Mouse (Mus musculus) embryonic fibroblast, embryonic 13.5 days (primary cell): ENCODE measurements around the gene Ushbp1. TPM values are rescaled to one million over a fixed set of nuclear protein-coding genes. Genes with fewer than 3 reads are reported as not detected.
"Not testable (repeated sequence)": the region's sequence is repeated elsewhere in the genome, so short reads cannot be mapped to it uniquely, and the experiment has no call there.

ENCODE experiments used
- H3K27ac ChIP-seq: 2 replicates; pipeline ENCODE4 v1.5.1; 2012; ENCODE audit warnings: low read length, control low read depth, inconsistent platforms; ENCODE audit not compliant: insufficient read depth
- H3K4me1 ChIP-seq: 2 replicates; pipeline ENCODE4 v1.6.1; 2011; ENCODE audit warnings: low read length; ENCODE audit not compliant: control insufficient read depth, insufficient read depth
- H3K4me3 ChIP-seq: 2 replicates; pipeline ENCODE4 v1.5.1; 2011; ENCODE audit warnings: mild to moderate bottlenecking, control low read depth, low read length; ENCODE audit not compliant: insufficient read depth
- CTCF ChIP-seq: IDR thresholded peaks from 2 replicates; pipeline ENCODE4 v1.5.1; 2011; ENCODE audit warnings: mild to moderate bottlenecking, control low read depth, low read length, moderate library complexity, borderline replicate concordance; ENCODE audit not compliant: insufficient read depth
- POLR2A ChIP-seq: IDR thresholded peaks from 2 replicates; pipeline ENCODE4 v1.6.1; 2011; ENCODE audit warnings: low read depth, mild to moderate bottlenecking, control low read depth, low read length, moderate library complexity
- polyA plus RNA-seq: library from polyadenylated mRNA; stranded (reverse); fragments of >200 nt; gene quantifications from 2 replicates; pipeline ENCODE4 v1.2.4, GENCODE M21; 2011; ENCODE audit warnings: low read depth; ENCODE audit not compliant: missing spikeins, insufficient read length

The Ushbp1 gene
- polyA plus RNA-seq, 1 experiment = not detected

DNA sequence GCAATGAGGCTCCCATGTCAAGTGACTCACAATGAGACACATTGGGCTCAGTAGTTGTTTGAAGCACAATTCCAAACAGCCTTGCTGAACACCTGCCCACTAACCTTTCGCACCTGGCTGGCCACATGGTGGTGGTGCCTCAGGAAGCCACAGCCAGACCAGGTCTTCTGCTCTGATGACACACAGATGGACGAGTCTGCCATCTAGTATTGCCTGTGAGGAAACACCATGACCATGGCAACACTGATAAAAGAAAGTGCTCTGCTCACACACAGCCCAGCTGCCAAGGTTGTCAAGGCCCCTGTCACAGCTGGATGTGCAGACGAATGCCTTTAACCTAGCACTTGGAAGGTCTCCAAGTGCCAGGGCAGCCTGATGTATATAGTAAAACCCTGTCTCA, 44.5 kb downstream of the Ushbp1 start:
- TF ChIP-seq POLR2A = no peak
- no peak for TF ChIP-seq CTCF
- no peak overlapping the region for H3K4me3 ChIP-seq
- no peak overlapping the region for H3K27ac ChIP-seq
- H3K4me1 ChIP-seq = peaks cover 4% of the 10 kb centered on the region

DNA sequence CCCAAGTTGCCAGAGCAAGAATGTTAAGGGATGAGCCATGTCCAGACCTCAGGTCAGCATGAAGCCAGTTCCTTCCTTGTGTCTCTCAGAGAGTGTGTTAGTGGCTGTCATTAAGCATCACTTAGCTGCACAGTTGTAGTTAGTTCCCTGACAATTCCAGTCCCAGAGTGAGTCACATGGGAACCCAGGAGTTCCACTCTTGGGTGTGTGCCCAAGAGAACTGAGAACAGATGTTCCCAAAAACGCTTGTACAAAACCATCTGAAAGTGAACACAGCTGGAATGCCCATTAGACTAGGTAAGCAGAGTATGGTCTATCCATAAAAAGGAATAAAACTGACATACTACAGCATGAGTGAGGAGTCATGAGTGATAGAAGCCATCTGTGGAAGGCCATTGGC, 49.0 kb downstream of the Ushbp1 start:
- H3K27ac ChIP-seq = no peak overlapping the region
- TF ChIP-seq CTCF (no peak), POLR2A (no peak)
- H3K4me3 ChIP-seq = no peak overlapping the region
- H3K4me1 ChIP-seq = peaks cover 6% of the 10 kb centered on the region

DNA sequence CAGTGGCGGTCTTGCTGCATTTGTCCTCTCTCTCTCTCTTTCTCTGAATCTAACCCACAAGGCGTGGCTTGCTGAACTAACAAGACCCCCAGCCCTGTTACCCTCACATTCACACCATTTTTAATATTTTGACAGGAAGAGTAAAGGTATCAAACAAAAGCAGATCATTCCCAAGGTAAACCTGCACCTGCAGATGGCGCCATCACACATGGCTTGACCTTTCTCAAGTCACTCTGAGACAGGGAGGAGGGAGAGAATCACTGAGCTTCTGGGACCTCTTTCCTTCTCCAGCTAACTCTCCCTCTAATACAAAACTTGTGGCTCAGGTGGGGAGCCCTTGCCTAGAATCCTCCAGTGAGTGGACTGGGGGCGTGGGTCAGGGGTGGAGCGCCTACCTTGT, 55.0 kb downstream of the Ushbp1 start:
- no peaks in the 10 kb centered on the region for H3K4me1 ChIP-seq
- TF ChIP-seq CTCF (peak; percentile 38; the same call in 1 of the 2 replicates), POLR2A (no peak)
- no peak overlapping the region for H3K27ac ChIP-seq
- no peak overlapping the region for H3K4me3 ChIP-seq

DNA sequence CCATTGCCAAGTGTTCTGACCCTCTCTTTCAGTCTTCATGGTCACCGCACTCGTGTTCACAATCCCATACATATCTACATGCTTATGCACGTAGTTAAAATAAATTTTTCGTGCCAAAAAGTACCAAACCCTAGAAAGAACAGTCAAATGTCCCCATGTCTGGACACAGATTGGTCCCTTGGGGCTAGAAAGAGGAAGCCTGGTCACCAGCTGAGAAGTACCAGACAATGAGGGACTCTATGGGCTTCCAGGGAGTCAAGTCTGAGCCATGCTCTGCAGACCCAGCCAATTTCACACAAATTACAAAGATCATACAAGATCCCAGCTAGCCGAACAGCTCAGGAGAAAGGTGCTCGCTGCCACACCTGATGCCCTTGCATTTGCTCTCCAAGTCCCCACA, 57.8 kb downstream of the Ushbp1 start:
- not testable (repeated sequence) for H3K4me1 ChIP-seq, H3K27ac ChIP-seq

More for the DNA sequence above, 57.8 kb downstream of the Ushbp1 start:
- not testable (repeated sequence) for H3K4me3 ChIP-seq

Other genes with a start within 250 kb of the Ushbp1 start
- 67.5 and 95.8 TPM in 2 replicates for gene Myo9b, start 123.1 kb downstream of the Ushbp1 start, polyA plus RNA-seq
- 23.1 and 29.7 TPM in 2 replicates for gene Haus8, start 122.9 kb downstream of the Ushbp1 start, polyA plus RNA-seq
- gene Use1, start 29.0 kb downstream of the Ushbp1 start, polyA plus RNA-seq = 94.8 and 97.6 TPM in 2 replicates
- 2.3 and 3.2 TPM in 2 replicates for gene Ocel1, start 24.5 kb downstream of the Ushbp1 start, polyA plus RNA-seq
- 40.8 and 48.9 TPM in 2 replicates for gene Nr2f6, start 13.8 kb downstream of the Ushbp1 start, polyA plus RNA-seq
- 84.5 and 91.6 TPM in 2 replicates for gene Babam1, start 1.1 kb upstream of the Ushbp1 start, polyA plus RNA-seq
- 3.9 and 5.7 TPM in 2 replicates for gene Ankle1, start 10.2 kb upstream of the Ushbp1 start, polyA plus RNA-seq
- gene Abhd8, start 67.9 kb upstream of the Ushbp1 start, polyA plus RNA-seq = 19.4 and 20.9 TPM in 2 replicates
- 36.9 and 50.5 TPM in 2 replicates for gene Mrpl34, start 69.2 kb upstream of the Ushbp1 start, polyA plus RNA-seq
- gene Dda1, start 73.4 kb upstream of the Ushbp1 start, polyA plus RNA-seq = 63.1 and 70.4 TPM in 2 replicates
- gene Ano8, start 90.2 kb upstream of the Ushbp1 start, polyA plus RNA-seq = 15.4 and 15.6 TPM in 2 replicates
- gene Gtpbp3, start 92.3 kb upstream of the Ushbp1 start, polyA plus RNA-seq = 10.5 and 12.5 TPM in 2 replicates
- gene Plvap, start 116.0 kb upstream of the Ushbp1 start, polyA plus RNA-seq = 0.33 and 0.44 TPM in 2 replicates
- not detected in 2 replicates for gene Ccdc194, start 129.9 kb upstream of the Ushbp1 start, polyA plus RNA-seq
- 102 and 107 TPM in 2 replicates for gene Bst2, start 141.7 kb upstream of the Ushbp1 start, polyA plus RNA-seq
- 38.3 and 39.4 TPM in 2 replicates for gene Mvb12a, start 147.1 kb upstream of the Ushbp1 start, polyA plus RNA-seq
- 0.32 TPM in 1 of 2 replicates, not detected in the other for gene Tmem221, start 163.1 kb upstream of the Ushbp1 start, polyA plus RNA-seq
- gene Nxnl1, start 170.8 kb upstream of the Ushbp1 start, polyA plus RNA-seq = not detected in 2 replicates
- gene Slc27a1, start 173.1 kb upstream of the Ushbp1 start, polyA plus RNA-seq = 13.7 and 17.7 TPM in 2 replicates
- 86.0 and 99.4 TPM in 2 replicates for gene Pgls, start 196.4 kb upstream of the Ushbp1 start, polyA plus RNA-seq
- 1.8 and 3.0 TPM in 2 replicates for gene Fam129c, start 201.8 kb upstream of the Ushbp1 start, polyA plus RNA-seq
- gene Colgalt1, start 215.2 kb upstream of the Ushbp1 start, polyA plus RNA-seq = 147 and 163 TPM in 2 replicates